Mouse (Mus musculus): Measurements from ENCODE around the gene Gfi1. TPM values are rescaled to one million over a fixed set of nuclear protein-coding genes. Genes with fewer than 3 reads are reported as not detected.

The Gfi1 gene
- total and polyA plus RNA-seq, 2 experiments from 2014 or later: not detected

DNA sequence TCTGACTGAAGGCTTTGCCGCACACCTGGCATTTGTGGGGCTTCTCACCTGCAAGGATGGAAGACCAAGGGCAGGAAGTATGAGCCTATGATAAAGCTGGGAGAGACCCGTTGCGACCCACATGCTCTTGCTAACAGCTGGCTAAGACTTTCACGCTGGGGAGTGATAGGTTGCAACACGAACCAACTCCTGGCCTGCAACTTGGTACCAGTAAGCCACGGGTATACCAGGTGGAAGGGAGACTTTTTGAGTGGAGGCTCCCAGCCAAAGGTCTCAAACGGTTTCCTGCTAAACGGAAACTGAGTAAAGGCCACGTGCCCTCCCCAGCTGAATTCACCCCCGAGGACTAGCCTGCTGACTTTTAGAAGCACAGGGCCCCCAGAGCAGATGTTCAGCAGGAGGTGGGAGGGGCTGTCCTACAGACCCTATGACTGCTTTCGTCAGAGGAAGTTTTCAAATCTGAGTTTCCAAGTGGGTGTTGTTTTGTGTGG, 7.9 kb downstream of the Gfi1 start:
- H3K36me3 ChIP-seq (ENCODE audit: insufficient read depth): no peaks in the 10 kb centered on the region
- H3K9me3 ChIP-seq (ENCODE audit: low read length): no peaks in the 10 kb centered on the region
- 0 out of 2 replicates have a peak, but pooled peaks cover 8% of the 10 kb centered on the region for H3K4me1 ChIP-seq (ENCODE audit: insufficient read depth)
- no peak overlapping the region for H3K9ac ChIP-seq
- peaks cover 63% of the 10 kb centered on the region for H3K27me3 ChIP-seq (ENCODE audit: insufficient read depth, low read length)
- WGBS: 16% methylated on average over 11 of the region's 11 CpGs
- DNase-seq: no peak
- no peak overlapping the region for H3K4me3 ChIP-seq (ENCODE audit: low read depth, low read length)
- H3K4me2 ChIP-seq (ENCODE audit: low read depth): no peak overlapping the region
- no peak for TF ChIP-seq CTCF (IDR thresholded peaks at IDR 0.05; ENCODE audit: low read depth)
- no peak for ATAC-seq
- H3K27ac ChIP-seq (ENCODE audit: low read depth, low read length): no peak overlapping the region

- no peak for TF ChIP-seq CTCF (IDR thresholded peaks at IDR 0.05; ENCODE audit: low read depth)
- Histone ChIP-seq H3K4me3 (ENCODE audit: low read depth, low read length) (no peak overlapping the region), H3K4me2 (ENCODE audit: low read depth) (no peak overlapping the region), H3K36me3 (ENCODE audit: insufficient read depth) (no peaks in the 10 kb centered on the region), H3K4me1 (ENCODE audit: insufficient read depth) (no peaks in the 10 kb centered on the region), H3K9ac (no peak overlapping the region), H3K27me3 (ENCODE audit: insufficient read depth, low read length) (peaks cover 9% of the 10 kb centered on the region), H3K27ac (ENCODE audit: low read depth, low read length) (no peak overlapping the region), H3K9me3 (ENCODE audit: low read length) (no peaks in the 10 kb centered on the region)
- 71% methylated on average over 2 of the region's 2 CpGs for WGBS
- ATAC-seq (no peak), DNase-seq (no peak)
Observed at GRCm38 (mm10) chr5:107711689-107712088, 14.1 kb downstream of the Gfi1 start.

DNA sequence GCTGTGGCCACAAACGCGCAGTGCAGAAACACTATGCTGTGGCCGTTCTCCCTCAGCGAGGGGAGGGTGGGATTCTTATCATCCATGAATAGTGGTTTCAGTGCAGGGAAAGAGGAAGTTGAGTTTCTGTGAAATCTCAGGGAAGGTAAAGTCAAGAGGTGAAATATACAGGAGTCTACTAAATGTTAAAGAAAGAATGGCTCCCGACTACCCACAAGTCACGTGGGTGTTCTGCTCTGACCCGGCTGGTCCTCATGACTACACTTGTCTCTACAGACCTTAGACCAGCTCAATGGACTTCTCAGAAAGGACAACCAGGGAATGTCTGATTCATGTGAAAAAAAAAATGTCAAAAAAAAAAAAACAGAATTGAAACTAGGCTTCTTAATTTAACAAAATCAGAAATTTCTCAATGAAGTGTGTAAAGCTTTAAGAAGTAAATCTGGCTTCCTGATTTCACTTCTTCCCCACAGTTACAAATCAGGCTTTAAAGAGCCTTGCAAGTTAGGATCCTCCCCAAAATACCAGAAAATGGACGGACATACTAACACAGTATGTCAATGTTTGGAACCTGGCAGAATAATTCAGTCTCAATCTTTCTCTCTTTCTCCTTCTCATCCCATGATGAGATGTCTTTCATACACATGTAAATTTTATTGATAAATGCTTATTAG, 17.6 kb downstream of the Gfi1 start:
- TF ChIP-seq CTCF (IDR thresholded peaks at IDR 0.05; ENCODE audit: low read depth): no peak
- H3K9me3 ChIP-seq (ENCODE audit: low read length): no peaks in the 10 kb centered on the region
- H3K4me2 ChIP-seq (ENCODE audit: low read depth): no peak overlapping the region
- 0 out of 2 replicates have a peak, but pooled peaks cover 3% of the 10 kb centered on the region for H3K27me3 ChIP-seq (ENCODE audit: insufficient read depth, low read length)
- WGBS: 93% methylated on average over 8 of the region's 8 CpGs
- no peak overlapping the region for H3K27ac ChIP-seq (ENCODE audit: low read depth, low read length)
- H3K4me1 ChIP-seq (ENCODE audit: insufficient read depth): no peaks in the 10 kb centered on the region
- no peak overlapping the region for H3K9ac ChIP-seq
- DNase-seq (no peak), ATAC-seq (no peak)
- H3K36me3 ChIP-seq (ENCODE audit: insufficient read depth): no peaks in the 10 kb centered on the region
- H3K4me3 ChIP-seq (ENCODE audit: low read depth, low read length): no peak overlapping the region

DNA sequence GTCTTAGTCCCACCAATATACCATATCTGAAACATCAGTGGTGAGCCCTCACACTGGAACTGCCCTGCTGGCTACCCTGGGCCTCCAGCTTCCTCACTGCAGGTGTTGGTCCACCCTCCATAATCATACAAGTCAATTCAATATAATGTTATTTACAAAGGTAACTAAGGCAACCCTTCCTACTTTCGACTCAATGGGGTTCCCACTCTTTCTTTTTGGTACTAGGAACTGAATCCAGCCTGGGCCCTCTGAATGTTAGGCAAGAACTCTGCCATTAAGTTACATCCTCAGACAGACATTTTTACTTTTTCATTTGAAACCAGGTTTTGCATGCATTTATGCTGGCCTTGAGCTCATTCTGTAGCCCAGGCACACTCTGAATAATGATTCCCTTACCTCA, 19.6 kb downstream of the Gfi1 start:
- no peaks in the 10 kb centered on the region for H3K27me3 ChIP-seq (ENCODE audit: insufficient read depth, low read length)
- 86% methylated on average over 1 of the region's 1 CpGs for WGBS
- H3K9ac ChIP-seq: no peak overlapping the region
- H3K4me2 ChIP-seq (ENCODE audit: low read depth): no peak overlapping the region
- TF ChIP-seq CTCF (IDR thresholded peaks at IDR 0.05; ENCODE audit: low read depth): no peak
- H3K4me1 ChIP-seq (ENCODE audit: insufficient read depth): no peaks in the 10 kb centered on the region
- H3K36me3 ChIP-seq (ENCODE audit: insufficient read depth): no peaks in the 10 kb centered on the region
- H3K4me3 ChIP-seq (ENCODE audit: low read depth, low read length): no peak overlapping the region
- DNase-seq: no peak
- H3K27ac ChIP-seq (ENCODE audit: low read depth, low read length): no peak overlapping the region
- H3K9me3 ChIP-seq (ENCODE audit: low read length): no peaks in the 10 kb centered on the region
- ATAC-seq: no peak

GRCm38 (mm10) chr5:107705756-107706155, 20.1 kb downstream of the Gfi1 start:
- Histone ChIP-seq H3K4me2 (ENCODE audit: low read depth) (no peak overlapping the region), H3K4me3 (ENCODE audit: low read depth, low read length) (no peak overlapping the region), H3K27me3 (ENCODE audit: insufficient read depth, low read length) (no peaks in the 10 kb centered on the region), H3K9ac (no peak overlapping the region), H3K36me3 (ENCODE audit: insufficient read depth) (no peaks in the 10 kb centered on the region), H3K4me1 (ENCODE audit: insufficient read depth) (no peaks in the 10 kb centered on the region), H3K9me3 (ENCODE audit: low read length) (no peaks in the 10 kb centered on the region), H3K27ac (ENCODE audit: low read depth, low read length) (no peak overlapping the region)
- ATAC-seq: no peak
- TF ChIP-seq CTCF (IDR thresholded peaks at IDR 0.05; ENCODE audit: low read depth): no peak
- WGBS: 90% methylated on average over 4 of the region's 4 CpGs
- DNase-seq: no peak

DNA sequence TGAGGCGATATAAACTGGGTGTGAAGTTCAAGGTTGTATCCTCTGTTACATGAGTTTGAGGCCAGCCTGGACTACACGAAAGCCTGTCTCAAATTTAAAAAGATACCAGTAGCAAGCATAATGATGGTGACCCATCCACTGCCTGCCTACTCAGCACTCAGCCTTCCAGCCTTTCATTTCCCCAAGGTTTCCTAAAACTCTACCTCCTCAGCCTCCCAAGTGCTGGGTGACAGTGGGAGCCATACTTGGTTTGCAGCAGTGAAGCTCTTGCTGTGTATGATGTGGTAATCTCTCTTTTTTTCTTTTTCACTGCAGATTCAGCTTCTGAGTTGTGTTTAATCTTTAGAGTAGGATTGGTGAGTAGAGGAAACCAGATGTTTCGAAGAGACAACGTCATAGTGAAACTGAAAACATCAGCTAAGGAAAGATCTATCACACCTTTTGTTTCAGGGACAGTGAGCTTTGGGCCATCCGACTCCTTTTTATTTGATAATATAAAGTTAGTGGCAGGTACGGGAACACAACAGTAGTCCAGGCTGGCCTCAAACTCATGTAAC, 22.6 kb downstream of the Gfi1 start:
- Histone ChIP-seq H3K27me3 (ENCODE audit: insufficient read depth, low read length) (no peaks in the 10 kb centered on the region), H3K36me3 (ENCODE audit: insufficient read depth) (no peaks in the 10 kb centered on the region), H3K4me1 (ENCODE audit: insufficient read depth) (no peaks in the 10 kb centered on the region), H3K27ac (ENCODE audit: low read depth, low read length) (no peak overlapping the region), H3K4me3 (ENCODE audit: low read depth, low read length) (no peak overlapping the region), H3K9me3 (ENCODE audit: low read length) (no peaks in the 10 kb centered on the region), H3K4me2 (ENCODE audit: low read depth) (no peak overlapping the region), H3K9ac (no peak overlapping the region)
- WGBS: 92% methylated on average over 6 of the region's 6 CpGs
- ATAC-seq (no peak), DNase-seq (no peak)
- TF ChIP-seq CTCF (IDR thresholded peaks at IDR 0.05; ENCODE audit: low read depth): no peak

GRCm38 (mm10) chr5:107701658-107702057, 24.2 kb downstream of the Gfi1 start:
- Histone ChIP-seq H3K9me3 (ENCODE audit: low read length) (no peaks in the 10 kb centered on the region), H3K4me2 (ENCODE audit: low read depth) (no peak overlapping the region), H3K4me3 (ENCODE audit: low read depth, low read length) (no peak overlapping the region), H3K4me1 (ENCODE audit: insufficient read depth) (no peaks in the 10 kb centered on the region), H3K36me3 (ENCODE audit: insufficient read depth) (no peaks in the 10 kb centered on the region), H3K27ac (ENCODE audit: low read depth, low read length) (no peak overlapping the region), H3K27me3 (ENCODE audit: insufficient read depth, low read length) (no peaks in the 10 kb centered on the region), H3K9ac (no peak overlapping the region)
- WGBS: 82% methylated on average over 9 of the region's 9 CpGs
- ATAC-seq: no peak
- no peak for DNase-seq
- no peak for TF ChIP-seq CTCF (IDR thresholded peaks at IDR 0.05; ENCODE audit: low read depth)
